Mouse (Mus musculus) cortical plate, adult 2 months (tissue): Measurements from ENCODE around the gene Dxo.

Experiments
- CTCF ChIP-seq: fragments of 200-500 bp; IDR thresholded peaks from 2 replicates; pipeline ENCODE4 v1.5.1; 2011; ENCODE audit warnings: mild to moderate bottlenecking, control low read depth, low read length; ENCODE audit not compliant: insufficient read depth; ENCODE audit errors: extremely low read depth
- POLR2A ChIP-seq: fragments of 200-500 bp; IDR thresholded peaks from 2 replicates; pipeline ENCODE4 v1.6.1; 2011; ENCODE audit warnings: mild to moderate bottlenecking, low read length, control low read depth; ENCODE audit not compliant: insufficient read depth; ENCODE audit errors: extremely low read depth

GRCm38 (mm10) chr17:34847615-34848014, 10.8 kb downstream of the Dxo start:
- no peak for TF ChIP-seq POLR2A
- TF ChIP-seq CTCF = no peak
